Mouse (Mus musculus): ENCODE data around the gene Vmn2r16.

- TF ChIP-seq CTCF (conservative IDR thresholded peaks at IDR 0.05 in 1 of 2, IDR thresholded peaks at IDR 0.05 in 1 of 2; ENCODE audit: low read depth in 2 of 2, low read length in 2 of 2) (no peak), TCF12 (IDR thresholded peaks at IDR 0.05; ENCODE audit: low read depth, low read length) (no peak), GABPA (IDR thresholded peaks at IDR 0.05; ENCODE audit: insufficient replicate concordance, low read depth, low read length) (no peak), CHD1 (IDR thresholded peaks at IDR 0.05; ENCODE audit: low read depth, low read length) (no peak), JUND (conservative IDR thresholded peaks at IDR 0.05; ENCODE audit: low read depth, low read length) (no peak), ZMIZ1 (IDR thresholded peaks at IDR 0.05; ENCODE audit: low read depth, low read length) (no peak), POLR2A (IDR thresholded peaks at IDR 0.05; ENCODE audit: low read depth, low read length) (no peak), MAFK (IDR thresholded peaks at IDR 0.05; ENCODE audit: insufficient replicate concordance, low read length) (no peak), USF1 (IDR thresholded peaks at IDR 0.05; ENCODE audit: low read depth, low read length) (no peak), MAZ (IDR thresholded peaks at IDR 0.05; ENCODE audit: low read depth, low read length) (no peak), E2F4 (IDR thresholded peaks at IDR 0.05; ENCODE audit: insufficient replicate concordance, low read depth, low read length) (no peak)
Observed at GRCm38 (mm10) chr5:109294655-109295054, 35.3 kb upstream of the Vmn2r16 start.
